Mouse (Mus musculus): ENCODE measurements around the gene Ifngr1. TPM values are rescaled to one million over a fixed set of nuclear protein-coding genes. Genes with fewer than 3 reads are reported as not detected.
A peak's percentile ranks its signal among the peaks of the same experiment; 100 is the strongest.

Ifngr1 gene
- polyA plus RNA-seq, 1 experiment from 2014 or later: 32.8 TPM

DNA sequence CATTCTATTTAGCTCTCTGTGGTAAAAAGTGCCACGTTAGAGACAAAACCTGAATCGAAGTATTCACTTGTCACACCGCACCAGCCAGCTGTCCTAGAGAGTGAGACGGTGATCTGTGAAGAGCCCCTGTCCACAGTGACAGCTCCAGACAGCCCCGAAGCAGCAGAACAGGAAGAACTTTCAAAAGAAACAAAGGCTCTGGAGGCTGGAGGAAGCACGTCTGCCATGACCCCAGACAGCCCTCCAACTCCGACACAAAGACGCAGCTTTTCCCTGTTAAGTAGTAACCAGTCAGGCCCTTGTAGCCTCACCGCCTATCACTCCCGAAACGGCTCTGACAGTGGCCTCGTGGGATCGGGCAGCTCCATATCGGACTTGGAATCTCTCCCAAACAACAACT lies 17.4 kb downstream of the Ifngr1 start:
- H3K4me1 ChIP-seq: peaks cover 17% of the 10 kb centered on the region
- no peak overlapping the region for H3K9ac ChIP-seq
- no peaks in the 10 kb centered on the region for H3K9me3 ChIP-seq
- H3K4me3 ChIP-seq: no peak overlapping the region
- H3K27me3 ChIP-seq (replicated peaks): no peaks in the 10 kb centered on the region
- H3K36me3 ChIP-seq: peaks cover 76% of the 10 kb centered on the region
- H3K4me2 ChIP-seq: no peak overlapping the region
- no peak for ATAC-seq (ENCODE audit: extremely low read depth, insufficient number of reproducible peaks, low FRiP score, low TSS enrichment)
- no peak overlapping the region for H3K27ac ChIP-seq (replicated peaks)
- 57% methylated on average over 14 of the region's 14 CpGs for WGBS

DNA sequence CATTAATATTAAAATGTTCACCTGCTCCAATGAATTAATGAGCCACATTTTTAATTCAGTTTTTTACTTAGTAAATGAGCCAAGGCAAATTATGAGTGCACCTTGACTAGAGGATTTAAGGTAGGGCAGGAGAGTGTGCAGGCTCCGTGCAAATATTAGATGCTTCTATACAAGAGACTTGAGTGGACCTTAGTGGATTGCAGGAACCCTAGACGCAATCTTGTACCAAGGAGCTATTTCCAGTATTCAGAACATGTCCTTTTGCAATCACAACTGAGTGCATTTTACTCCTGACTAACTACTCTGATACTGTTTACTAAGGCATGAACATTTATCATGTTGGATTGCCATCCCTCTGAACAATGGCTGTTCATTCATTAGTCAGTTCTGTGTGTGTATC lies 19.9 kb downstream of the Ifngr1 start:
- no peak overlapping the region for H3K9ac ChIP-seq
- no peak overlapping the region for H3K4me3 ChIP-seq
- H3K36me3 ChIP-seq: peaks cover 51% of the 10 kb centered on the region
- ATAC-seq (ENCODE audit: extremely low read depth, insufficient number of reproducible peaks, low FRiP score, low TSS enrichment): no peak
- no peaks in the 10 kb centered on the region for H3K9me3 ChIP-seq
- WGBS: 48% methylated on average over 2 of the region's 2 CpGs
- no peak overlapping the region for H3K27ac ChIP-seq (replicated peaks)
- peaks cover 26% of the 10 kb centered on the region for H3K4me1 ChIP-seq
- no peaks in the 10 kb centered on the region for H3K27me3 ChIP-seq (replicated peaks)
- H3K4me2 ChIP-seq: no peak overlapping the region

DNA sequence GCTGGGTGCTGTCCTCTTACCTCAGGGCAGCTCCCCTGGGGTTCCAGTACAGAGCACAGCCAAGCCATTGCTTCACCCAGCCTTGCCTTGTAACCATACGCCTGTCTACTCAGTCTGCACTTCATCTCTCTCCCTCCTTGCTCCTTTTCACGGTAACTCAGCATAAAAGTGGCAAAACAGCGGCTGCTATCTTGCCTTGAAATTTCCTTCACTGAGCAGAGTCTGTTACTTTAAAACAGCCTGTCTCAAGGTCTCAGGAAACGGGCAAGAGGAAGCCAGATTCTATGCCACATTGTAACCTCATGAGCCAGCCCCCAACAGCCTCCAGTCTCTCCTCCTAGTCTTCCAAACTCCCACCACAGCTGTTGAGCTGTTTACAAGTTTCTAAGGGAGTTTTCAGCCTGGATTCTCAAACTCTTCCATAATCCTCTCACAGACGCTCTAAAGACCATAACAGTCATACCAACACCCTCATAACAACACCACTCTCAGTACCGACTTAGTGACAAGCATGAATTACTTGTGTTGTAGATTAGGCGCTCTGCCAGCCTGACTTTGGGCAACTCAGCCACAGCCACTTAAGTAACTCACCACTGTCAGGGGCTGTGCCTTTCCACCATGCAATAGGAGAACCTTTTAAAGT lies 21.5 kb downstream of the Ifngr1 start:
- H3K36me3 ChIP-seq: peaks cover 35% of the 10 kb centered on the region
- H3K9me3 ChIP-seq: no peaks in the 10 kb centered on the region
- ATAC-seq (ENCODE audit: extremely low read depth, insufficient number of reproducible peaks, low FRiP score, low TSS enrichment): no peak
- H3K4me2 ChIP-seq: peak overlapping the region; percentile 53
- no peak overlapping the region for H3K4me3 ChIP-seq
- 0 out of 2 replicates have a peak overlapping the region, but pooled peaks have one; percentile 6 for H3K9ac ChIP-seq
- H3K27ac ChIP-seq (replicated peaks): peak overlapping the region; percentile 76
- H3K4me1 ChIP-seq: peaks cover 26% of the 10 kb centered on the region
- WGBS: 27% methylated on average over 7 of the region's 7 CpGs
- H3K27me3 ChIP-seq (replicated peaks): no peaks in the 10 kb centered on the region

DNA sequence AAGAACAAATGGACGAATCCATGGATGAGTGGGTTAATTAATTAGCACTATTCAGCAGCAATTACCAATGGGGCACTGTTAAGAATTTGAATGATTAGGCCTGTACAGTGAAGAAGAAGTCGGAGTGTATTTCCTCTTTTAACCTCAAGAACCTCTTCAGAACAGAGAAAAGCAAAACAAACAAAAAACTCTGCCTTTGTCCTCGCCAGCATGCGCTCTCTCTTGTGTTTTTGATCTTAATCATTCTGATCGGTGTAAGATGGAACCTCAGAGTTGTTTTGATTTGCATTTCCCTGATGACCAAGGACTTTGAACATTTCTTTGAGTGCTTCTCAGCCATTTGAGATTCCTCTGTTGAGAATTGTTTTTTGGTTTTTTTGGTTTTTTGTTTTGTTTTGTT lies 28.0 kb downstream of the Ifngr1 start:
- Histone ChIP-seq H3K9me3 (no peaks in the 10 kb centered on the region), H3K4me2 (no peak overlapping the region), H3K4me1 (peaks cover 7% of the 10 kb centered on the region; the same call in 1 of the 2 replicates), H3K27ac (replicated peaks) (no peak overlapping the region), H3K9ac (no peak overlapping the region), H3K4me3 (no peak overlapping the region), H3K36me3 (no peaks in the 10 kb centered on the region), H3K27me3 (replicated peaks) (no peaks in the 10 kb centered on the region)
- ATAC-seq (ENCODE audit: extremely low read depth, insufficient number of reproducible peaks, low FRiP score, low TSS enrichment): no peak
- WGBS: 72% methylated on average over 5 of the region's 5 CpGs

DNA sequence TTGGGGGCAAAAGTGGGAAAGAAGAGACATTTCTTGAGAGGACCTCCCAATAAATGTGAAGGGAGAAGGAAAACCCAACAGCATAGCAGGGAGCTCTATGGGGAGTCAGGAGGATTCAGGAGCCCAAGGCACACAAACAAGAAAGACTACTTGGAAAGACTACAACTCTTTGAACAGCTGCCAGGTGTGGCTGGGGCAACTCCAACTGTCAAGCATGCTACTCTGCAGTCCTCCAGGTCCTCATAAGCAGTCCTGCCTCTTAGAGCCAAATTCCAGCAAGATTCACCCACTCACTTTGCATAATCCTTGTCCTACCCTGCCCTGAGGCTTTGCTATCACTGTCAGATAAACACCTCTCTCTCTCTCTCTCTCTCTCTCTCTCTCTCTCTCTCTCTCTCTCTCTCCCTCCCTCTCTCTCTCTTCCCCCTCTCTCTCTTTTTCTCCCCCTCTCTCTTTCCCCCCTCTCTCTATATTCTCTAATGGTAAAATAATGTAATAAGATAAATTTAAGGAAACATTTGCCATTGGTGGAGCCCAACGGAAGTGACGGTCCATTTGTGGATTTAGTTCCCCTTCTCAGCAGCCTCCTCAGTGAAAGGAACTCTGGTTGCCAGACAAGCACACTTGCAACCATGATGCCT lies 29.8 kb downstream of the Ifngr1 start, which contains the start of gene Il22ra2:
Gene Il22ra2 (plus strand): TSS at position 591 of the 641 bp plus-strand sequence.
- no peak within 1 kb of the TSS for H3K4me2 ChIP-seq
- H3K27me3 ChIP-seq (replicated peaks): no peaks in the 10 kb centered on the region
- H3K9ac ChIP-seq: no peak within 1 kb of the TSS
- no peak within 1 kb of the TSS for H3K4me3 ChIP-seq
- no peak within 1 kb of the TSS for H3K27ac ChIP-seq (replicated peaks)
- no peaks in the 10 kb centered on the region for H3K9me3 ChIP-seq
- 82% methylated on average over 2 of the region's 2 CpGs for WGBS
- no peak for ATAC-seq (ENCODE audit: extremely low read depth, insufficient number of reproducible peaks, low FRiP score, low TSS enrichment)
- no peaks in the 10 kb centered on the region for H3K36me3 ChIP-seq
- peaks cover 5% of the 10 kb centered on the region; the same call in 1 of the 2 replicates for H3K4me1 ChIP-seq

DNA sequence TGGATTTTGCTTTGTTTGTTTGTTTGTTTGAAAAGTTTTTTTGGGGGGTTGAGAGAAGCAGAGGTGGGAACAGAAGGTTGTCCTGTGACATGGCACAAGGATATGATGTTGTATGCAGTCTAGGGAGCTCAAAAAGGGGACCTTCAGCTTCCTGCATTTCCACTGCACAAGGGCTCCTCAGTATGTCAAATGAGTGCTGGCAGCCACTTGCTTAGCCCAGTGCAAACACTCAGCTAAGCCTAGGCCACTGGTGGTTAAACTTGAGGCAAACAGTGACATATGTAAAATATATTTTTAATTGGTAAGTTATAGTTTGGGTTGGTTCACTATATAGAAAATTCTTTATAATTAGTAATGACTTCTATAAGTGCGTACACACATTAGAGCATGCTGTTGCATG lies 32.9 kb downstream of the Ifngr1 start:
- Histone ChIP-seq H3K4me3 (no peak overlapping the region), H3K27me3 (replicated peaks) (no peaks in the 10 kb centered on the region), H3K27ac (replicated peaks) (no peak overlapping the region), H3K9me3 (no peaks in the 10 kb centered on the region), H3K36me3 (no peaks in the 10 kb centered on the region), H3K9ac (no peak overlapping the region), H3K4me1 (peaks cover 5% of the 10 kb centered on the region; the same call in 1 of the 2 replicates), H3K4me2 (no peak overlapping the region)
- no peak for ATAC-seq (ENCODE audit: extremely low read depth, insufficient number of reproducible peaks, low FRiP score, low TSS enrichment)
- 86% methylated on average over 1 of the region's 1 CpGs for WGBS

DNA sequence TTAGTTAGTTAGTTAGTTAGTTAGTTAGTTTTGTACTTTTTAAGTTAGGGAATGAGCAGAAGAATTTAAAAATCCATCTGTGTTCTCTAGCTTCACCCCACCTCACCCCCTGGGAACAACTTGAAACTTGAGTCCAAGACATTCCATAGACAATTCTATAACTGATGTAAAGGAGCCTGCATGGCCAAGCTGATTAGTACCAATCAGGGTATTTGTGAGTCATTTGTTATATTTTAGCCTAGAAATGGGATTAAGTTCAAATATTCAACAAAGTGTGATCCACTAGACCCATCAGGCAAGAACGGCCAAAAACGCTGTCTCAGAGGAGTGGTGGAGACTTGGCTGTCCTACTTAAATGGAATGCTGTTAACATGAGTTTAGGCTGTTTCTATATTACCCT lies 35.6 kb downstream of the Ifngr1 start:
- Histone ChIP-seq H3K4me2 (no peak overlapping the region), H3K4me3 (no peak overlapping the region), H3K4me1 (peaks cover 5% of the 10 kb centered on the region; the same call in 1 of the 2 replicates), H3K9me3 (no peaks in the 10 kb centered on the region), H3K36me3 (no peaks in the 10 kb centered on the region), H3K9ac (no peak overlapping the region), H3K27me3 (replicated peaks) (no peaks in the 10 kb centered on the region), H3K27ac (replicated peaks) (no peak overlapping the region)
- 87% methylated on average over 2 of the region's 2 CpGs for WGBS
- ATAC-seq (ENCODE audit: extremely low read depth, insufficient number of reproducible peaks, low FRiP score, low TSS enrichment): no peak

DNA sequence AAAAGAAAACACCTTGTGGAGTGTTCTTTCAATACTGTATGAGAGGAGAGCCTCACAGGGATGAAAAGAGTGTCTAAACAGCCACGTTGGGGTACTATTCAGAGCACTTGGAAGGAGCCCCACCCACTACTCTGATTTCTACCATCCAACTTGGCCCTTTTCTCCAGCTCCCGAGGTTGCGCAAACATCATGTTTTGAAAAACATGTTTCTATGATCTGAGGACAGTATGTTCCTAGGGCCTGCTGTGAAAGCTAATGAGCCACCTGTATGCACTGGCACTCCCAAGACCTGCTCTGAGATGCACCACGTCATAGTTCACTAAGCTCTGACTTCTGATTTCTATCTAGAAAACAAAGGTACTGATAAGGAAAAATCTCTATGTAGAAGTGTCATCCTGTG lies 36.0 kb downstream of the Ifngr1 start:
- H3K9ac ChIP-seq: no peak overlapping the region
- H3K4me2 ChIP-seq: no peak overlapping the region
- H3K4me3 ChIP-seq: no peak overlapping the region
- 76% methylated on average over 4 of the region's 4 CpGs for WGBS
- H3K36me3 ChIP-seq: no peaks in the 10 kb centered on the region
- H3K27me3 ChIP-seq (replicated peaks): no peaks in the 10 kb centered on the region
- ATAC-seq (ENCODE audit: extremely low read depth, insufficient number of reproducible peaks, low FRiP score, low TSS enrichment): no peak
- no peak overlapping the region for H3K27ac ChIP-seq (replicated peaks)
- no peaks in the 10 kb centered on the region for H3K9me3 ChIP-seq
- peaks cover 5% of the 10 kb centered on the region; the same call in 1 of the 2 replicates for H3K4me1 ChIP-seq

DNA sequence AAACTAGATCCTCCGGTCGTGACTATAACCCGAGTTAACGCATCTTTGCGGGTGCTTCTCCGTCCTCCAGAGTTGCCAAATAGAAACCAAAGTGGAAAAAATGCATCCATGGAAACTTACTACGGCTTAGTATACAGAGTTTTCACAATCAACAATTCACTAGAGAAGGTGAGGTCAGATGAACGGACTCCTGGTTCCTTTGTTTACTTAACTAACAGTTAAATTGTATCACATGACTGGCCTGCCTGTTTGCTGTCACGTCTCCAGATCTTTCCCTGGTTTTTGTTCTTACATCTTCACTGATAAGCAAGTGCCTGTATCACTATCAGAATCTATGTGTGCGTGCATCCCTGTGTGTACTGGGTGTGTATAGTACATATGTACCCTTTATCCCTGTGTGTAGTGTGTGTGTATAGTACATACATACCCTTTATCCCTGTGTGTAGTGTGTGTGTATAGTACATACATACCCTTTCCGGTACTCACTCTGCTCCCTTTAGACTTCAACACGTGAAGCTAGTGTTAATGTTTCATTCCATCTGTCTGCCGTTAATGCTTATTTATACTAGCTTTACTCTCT lies 40.0 kb downstream of the Ifngr1 start:
- Histone ChIP-seq H3K36me3 (no peaks in the 10 kb centered on the region), H3K9me3 (no peaks in the 10 kb centered on the region), H3K4me2 (no peak overlapping the region), H3K27me3 (replicated peaks) (no peaks in the 10 kb centered on the region), H3K4me3 (no peak overlapping the region), H3K27ac (replicated peaks) (no peak overlapping the region), H3K9ac (no peak overlapping the region), H3K4me1 (no peaks in the 10 kb centered on the region)
- 62% methylated on average over 13 of the region's 13 CpGs for WGBS
- no peak for ATAC-seq (ENCODE audit: extremely low read depth, insufficient number of reproducible peaks, low FRiP score, low TSS enrichment)

DNA sequence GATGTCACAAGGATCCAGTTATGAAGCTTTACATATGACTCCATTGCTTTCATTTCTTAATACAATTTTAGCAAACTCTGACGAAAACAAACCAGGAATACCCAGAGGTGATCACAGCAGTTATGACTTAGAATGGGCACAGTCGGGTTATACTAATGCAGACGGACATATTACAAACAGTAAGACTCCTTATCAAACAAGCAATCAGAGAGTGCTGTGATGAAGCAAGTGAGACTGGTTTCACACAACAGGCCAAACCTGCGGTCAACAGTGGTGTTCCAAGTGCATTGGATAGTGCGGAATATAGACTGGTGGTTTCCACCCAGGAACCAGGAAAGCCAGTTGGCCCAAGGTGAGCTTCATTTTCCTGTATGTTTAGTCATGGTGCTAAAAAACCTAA lies 47.1 kb downstream of the Ifngr1 start:
- ATAC-seq (ENCODE audit: extremely low read depth, insufficient number of reproducible peaks, low FRiP score, low TSS enrichment): no peak
- Histone ChIP-seq H3K4me1 (no peaks in the 10 kb centered on the region), H3K4me3 (no peak overlapping the region), H3K4me2 (no peak overlapping the region), H3K27me3 (replicated peaks) (no peaks in the 10 kb centered on the region), H3K9me3 (no peaks in the 10 kb centered on the region), H3K9ac (no peak overlapping the region), H3K27ac (replicated peaks) (no peak overlapping the region), H3K36me3 (no peaks in the 10 kb centered on the region)
- WGBS: 76% methylated on average over 5 of the region's 5 CpGs

DNA sequence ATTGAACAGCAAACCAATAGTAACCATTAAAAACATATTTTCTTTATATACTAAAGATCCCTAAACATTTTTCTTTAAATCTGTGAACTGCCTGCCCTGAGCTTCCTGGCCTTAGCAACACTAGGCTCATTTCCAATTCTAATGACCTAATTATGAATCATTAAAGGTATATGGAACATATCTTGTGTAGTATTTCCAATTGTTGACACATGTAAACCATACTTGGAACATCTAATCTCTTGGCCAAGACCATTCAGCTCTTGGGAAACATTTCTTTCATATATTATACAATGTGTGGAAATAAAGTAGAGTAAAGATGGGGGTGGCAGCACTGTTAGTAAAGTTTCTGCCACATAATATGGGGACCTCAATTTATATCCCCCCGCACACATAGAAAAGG lies 47.9 kb downstream of the Ifngr1 start:
- no peaks in the 10 kb centered on the region for H3K9me3 ChIP-seq
- H3K9ac ChIP-seq: no peak overlapping the region
- 100% methylated on average over 1 of the region's 1 CpGs for WGBS
- H3K27ac ChIP-seq (replicated peaks): no peak overlapping the region
- no peaks in the 10 kb centered on the region for H3K36me3 ChIP-seq
- no peak overlapping the region for H3K4me2 ChIP-seq
- H3K4me3 ChIP-seq: no peak overlapping the region
- H3K27me3 ChIP-seq (replicated peaks): no peaks in the 10 kb centered on the region
- no peak for ATAC-seq (ENCODE audit: extremely low read depth, insufficient number of reproducible peaks, low FRiP score, low TSS enrichment)
- no peaks in the 10 kb centered on the region for H3K4me1 ChIP-seq
